Mouse (Mus musculus) myocyte (in vitro differentiated cells): ENCODE measurements around the gene Cdipt. TPM values are rescaled to one million over a fixed set of nuclear protein-coding genes. Genes with fewer than 3 reads are reported as not detected.

Experiments
- H3K27me3 ChIP-seq: one replicate; pipeline ENCODE4 v1.6.1; 2011; ENCODE audit not compliant: control insufficient read depth, insufficient read depth, insufficient read length
- H3K36me3 ChIP-seq: one replicate; pipeline ENCODE4 v1.6.1; 2011; ENCODE audit not compliant: control insufficient read depth, insufficient read depth
- H3K4me2 ChIP-seq: one replicate; pipeline ENCODE4 v1.6.1; 2011; ENCODE audit warnings: low read depth, control low read depth
- H3K4me3 ChIP-seq: one replicate; pipeline ENCODE4 v1.5.1; 2011; ENCODE audit warnings: mild to moderate bottlenecking, control low read depth, moderate library complexity
- H3K79me2 ChIP-seq: one replicate; pipeline ENCODE4 v1.6.1; 2011; ENCODE audit not compliant: control insufficient read depth, insufficient read depth
- H3ac ChIP-seq: one replicate; pipeline ENCODE4 v1.6.1; 2011; ENCODE audit not compliant: control insufficient read depth, insufficient read length
- CEBPB ChIP-seq: IDR thresholded peaks from 2 replicates; pipeline ENCODE4 v1.6.1; 2011; ENCODE audit warnings: mild to moderate bottlenecking, moderate library complexity; ENCODE audit not compliant: poor library complexity, insufficient read depth, severe bottlenecking
- E2F4 ChIP-seq: IDR thresholded peaks from one replicate; pipeline ENCODE4 v1.6.1; 2011; ENCODE audit warnings: mild to moderate bottlenecking, control low read depth, moderate library complexity; ENCODE audit not compliant: insufficient read depth
- MAX ChIP-seq: IDR thresholded peaks from one replicate; pipeline ENCODE4 v1.6.1; 2011; ENCODE audit warnings: low read depth, mild to moderate bottlenecking, control low read depth
- MYOD1 ChIP-seq, 3 experiments: IDR thresholded peaks; one replicate each; pipeline ENCODE4 v1.6.1; 2011; ENCODE audit warnings: control low read depth in 2 of 3, low read depth in 2 of 3, mild to moderate bottlenecking in 2 of 3, moderate library complexity in 1 of 3; ENCODE audit not compliant: insufficient read length in 2 of 3, control insufficient read depth in 1 of 3
- MYOG ChIP-seq, 3 experiments: IDR thresholded peaks; one replicate each; pipeline ENCODE4 v1.6.1; 2011; ENCODE audit warnings: control low read depth in 2 of 3, low read depth in 2 of 3, mild to moderate bottlenecking in 2 of 3; ENCODE audit not compliant: insufficient read length in 2 of 3, control insufficient read depth in 1 of 3, insufficient read depth in 1 of 3
- POLR2A ChIP-seq: IDR thresholded peaks from one replicate; pipeline ENCODE4 v1.6.1; 2011; ENCODE audit warnings: low read depth, mild to moderate bottlenecking, control low read depth, moderate library complexity; ENCODE audit not compliant: insufficient read length
- POLR2AphosphoS2 ChIP-seq: IDR thresholded peaks from one replicate; pipeline ENCODE4 v1.6.1; 2011; ENCODE audit warnings: low read depth, control low read depth; ENCODE audit not compliant: insufficient read length
- REST ChIP-seq: IDR thresholded peaks from one replicate; pipeline ENCODE4 v1.6.1; 2011; ENCODE audit warnings: mild to moderate bottlenecking, control low read depth, moderate library complexity; ENCODE audit not compliant: insufficient read depth, insufficient read length
- SRF ChIP-seq: IDR thresholded peaks from one replicate; pipeline ENCODE4 v1.6.1; 2011; ENCODE audit warnings: low read depth; ENCODE audit not compliant: control insufficient read depth, insufficient read length
- TCF12 ChIP-seq: IDR thresholded peaks from one replicate; pipeline ENCODE4 v1.6.1; 2011; ENCODE audit warnings: mild to moderate bottlenecking, control low read depth; ENCODE audit not compliant: poor library complexity, insufficient read depth, severe bottlenecking
- TCF3 ChIP-seq: IDR thresholded peaks from one replicate; pipeline ENCODE4 v1.6.1; 2011; ENCODE audit warnings: low read depth, control low read depth; ENCODE audit not compliant: insufficient read length
- USF1 ChIP-seq: IDR thresholded peaks from one replicate; pipeline ENCODE4 v1.6.1; 2011; ENCODE audit warnings: low read depth, mild to moderate bottlenecking, control low read depth, moderate library complexity
- polyA plus RNA-seq: library from polyadenylated mRNA; unstranded; fragments of >200 nt; fragmentation: generic; extraction: Trizol; gene quantifications from one replicate; pipeline ENCODE4 v1.2.1, GENCODE M21; 2012; ENCODE audit warnings: missing spikeins

The Cdipt gene
- polyA plus RNA-seq, 1 experiment = 173 TPM

GRCm38 (mm10) chr7:127016971-127017949 is 41.5 kb downstream of the Cdipt start, which contains the start of gene Pagr1a:
Gene Pagr1a, minus strand, starts transcription at chr7:127017352.
- no peaks in the 10 kb centered on the region for H3K27me3 ChIP-seq
- peak within 1 kb of the TSS; percentile 51 for H3ac ChIP-seq
- TF ChIP-seq POLR2AphosphoS2 (peak; percentile 65), USF1 (no peak), TCF12 (no peak), MAX (no peak), POLR2A (peak; percentile 48), CEBPB (no peak), MYOG (IDR thresholded peaks at IDR 0.05; ENCODE audit: control insufficient read depth in 1 of 3, insufficient read depth in 1 of 3, insufficient read length in 2 of 3, low read depth in 2 of 3) (peak; percentile 25 to 72 (median 26)), E2F4 (peak; percentile 57), SRF (no peak), MYOD1 (IDR thresholded peaks at IDR 0.05; ENCODE audit: control insufficient read depth in 1 of 3, insufficient read length in 2 of 3, low read depth in 2 of 3) (peak in 2 of 3 experiments; percentile 49 to 65)
- H3K79me2 ChIP-seq = peaks cover 31% of the 10 kb centered on the region
- peak within 1 kb of the TSS; percentile 81 for H3K4me3 ChIP-seq
- no peaks in the 10 kb centered on the region for H3K36me3 ChIP-seq
- peak within 1 kb of the TSS; percentile 77 for H3K4me2 ChIP-seq

GRCm38 (mm10) chr7:127017950-127018345 is 42.2 kb downstream of the Cdipt start:
- no peak overlapping the region for H3K4me3 ChIP-seq
- TF ChIP-seq TCF3 (no peak), E2F4 (no peak), CEBPB (no peak), USF1 (no peak), POLR2AphosphoS2 (no peak), SRF (no peak), MAX (no peak)
- no peak overlapping the region for H3K4me2 ChIP-seq
- no peak overlapping the region for H3ac ChIP-seq
- peaks cover 26% of the 10 kb centered on the region for H3K79me2 ChIP-seq
- no peaks in the 10 kb centered on the region for H3K27me3 ChIP-seq
- no peaks in the 10 kb centered on the region for H3K36me3 ChIP-seq

- H3ac ChIP-seq = no peak overlapping the region
- H3K36me3 ChIP-seq = no peaks in the 10 kb centered on the region
- TF ChIP-seq E2F4 (no peak), REST (no peak), MYOG (IDR thresholded peaks at IDR 0.05; ENCODE audit: control insufficient read depth in 1 of 3, insufficient read depth in 1 of 3, insufficient read length in 2 of 3, low read depth in 2 of 3) (no peak), TCF3 (no peak), TCF12 (no peak), USF1 (no peak), CEBPB (no peak), POLR2A (no peak), MYOD1 (IDR thresholded peaks at IDR 0.05; ENCODE audit: control insufficient read depth in 1 of 3, insufficient read length in 2 of 3, low read depth in 2 of 3) (no peak), MAX (no peak), SRF (no peak), POLR2AphosphoS2 (no peak)
- peaks cover 20% of the 10 kb centered on the region for H3K79me2 ChIP-seq
- H3K4me2 ChIP-seq = no peak overlapping the region
- no peak overlapping the region for H3K4me3 ChIP-seq
- H3K27me3 ChIP-seq = no peaks in the 10 kb centered on the region
These were observed 42.9 kb downstream of the Cdipt start for GRCm38 (mm10) chr7:127018416-127019305.

DNA sequence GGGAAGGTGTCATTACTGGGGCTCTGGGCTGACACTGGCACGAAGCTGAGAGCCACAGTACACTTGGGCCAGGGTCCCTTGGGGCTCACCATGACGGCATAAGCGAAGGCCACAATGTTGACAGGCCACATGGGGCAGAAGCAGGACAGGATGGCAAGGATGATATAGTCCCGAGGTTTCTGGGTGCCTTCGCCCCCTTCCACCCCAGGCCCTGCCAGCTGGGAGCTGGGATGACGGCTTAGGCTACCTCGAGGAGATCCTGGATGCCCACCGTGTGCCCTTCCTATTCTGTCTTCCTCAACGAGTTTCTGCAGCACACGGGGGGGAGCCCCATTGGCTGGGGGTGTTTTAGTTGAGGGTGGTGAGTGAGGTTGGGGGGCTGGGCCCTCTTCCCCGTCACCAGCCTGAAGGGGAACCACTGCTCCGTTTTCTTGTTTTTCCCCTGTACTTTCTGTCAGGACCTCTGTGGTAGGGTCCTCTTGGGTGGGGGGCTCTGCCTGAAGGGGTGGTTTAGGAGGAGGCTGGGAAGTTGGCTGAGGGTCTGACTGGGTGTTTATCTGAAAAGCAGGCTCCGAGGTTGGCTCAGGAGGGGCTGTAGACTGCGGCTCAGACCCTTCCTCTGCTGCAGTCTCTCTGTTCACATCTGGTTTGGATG is 43.7 kb downstream of the Cdipt start:
- Histone ChIP-seq H3K79me2 (peaks cover 20% of the 10 kb centered on the region), H3K4me2 (no peak overlapping the region), H3K27me3 (no peaks in the 10 kb centered on the region), H3K4me3 (no peak overlapping the region), H3ac (no peak overlapping the region), H3K36me3 (peaks cover 6% of the 10 kb centered on the region)
- no peak for TF ChIP-seq MYOG (IDR thresholded peaks at IDR 0.05; ENCODE audit: control insufficient read depth in 1 of 3, insufficient read depth in 1 of 3, insufficient read length in 2 of 3, low read depth in 2 of 3)
- no peak for TF ChIP-seq REST
- TF ChIP-seq USF1 = no peak
- TF ChIP-seq MAX = no peak
- TF ChIP-seq E2F4 = no peak
